Mouse (Mus musculus) cerebellum, postnatal 25 days (tissue): ENCODE data around the gene Ptx4.

Experiments
- DNase-seq, 2 experiments: peaks; one replicate each; pipeline ENCODE4 v3.0.0; 2021; ENCODE audit warnings: mixed read lengths in 2 of 2

Gene Ptx4

DNA sequence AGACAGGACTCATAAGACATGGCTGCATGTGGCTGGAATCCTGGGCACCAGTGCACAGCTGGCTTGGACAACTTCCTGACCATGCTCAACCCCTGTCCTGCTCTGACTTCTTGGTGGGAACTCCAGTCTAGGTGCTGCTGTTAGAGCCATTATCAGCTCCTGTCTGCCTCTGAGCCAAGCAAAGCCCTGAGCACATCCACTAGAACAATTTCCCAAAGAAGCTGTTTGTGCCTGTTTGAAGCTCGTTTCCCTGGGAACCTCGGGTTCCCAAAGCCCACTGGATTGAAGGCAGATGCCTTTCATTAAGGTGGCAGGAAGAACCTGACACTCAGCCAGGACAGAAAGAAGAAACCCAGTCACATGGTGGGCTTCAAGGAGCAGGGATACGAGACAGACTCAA, at the start of gene Ptx4:
Ptx4 (plus strand) TSS at position 355 of the 400 bp plus-strand sequence.
- DNase-seq: no peak

DNA sequence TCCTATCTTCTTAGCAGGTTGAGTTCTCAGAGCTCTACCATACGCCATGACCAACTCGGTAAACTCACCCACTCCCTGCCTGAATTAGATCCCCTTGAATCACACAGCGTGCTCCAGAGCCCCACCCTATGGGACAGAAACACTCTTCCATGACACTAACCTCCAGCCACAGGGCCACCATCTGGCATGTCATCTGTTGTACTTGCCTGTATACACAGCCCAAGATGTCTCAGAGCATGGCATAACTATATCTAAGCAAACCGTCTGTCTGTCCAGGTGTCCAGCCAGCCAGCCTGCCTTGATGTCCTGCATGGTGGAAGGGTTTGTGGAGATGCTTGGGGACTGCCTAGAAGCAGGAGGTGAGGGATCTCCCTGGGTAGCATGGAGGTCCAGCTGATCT, 43.7 kb upstream of the Ptx4 start:
- peak; percentile 51 to 68 for DNase-seq

DNA sequence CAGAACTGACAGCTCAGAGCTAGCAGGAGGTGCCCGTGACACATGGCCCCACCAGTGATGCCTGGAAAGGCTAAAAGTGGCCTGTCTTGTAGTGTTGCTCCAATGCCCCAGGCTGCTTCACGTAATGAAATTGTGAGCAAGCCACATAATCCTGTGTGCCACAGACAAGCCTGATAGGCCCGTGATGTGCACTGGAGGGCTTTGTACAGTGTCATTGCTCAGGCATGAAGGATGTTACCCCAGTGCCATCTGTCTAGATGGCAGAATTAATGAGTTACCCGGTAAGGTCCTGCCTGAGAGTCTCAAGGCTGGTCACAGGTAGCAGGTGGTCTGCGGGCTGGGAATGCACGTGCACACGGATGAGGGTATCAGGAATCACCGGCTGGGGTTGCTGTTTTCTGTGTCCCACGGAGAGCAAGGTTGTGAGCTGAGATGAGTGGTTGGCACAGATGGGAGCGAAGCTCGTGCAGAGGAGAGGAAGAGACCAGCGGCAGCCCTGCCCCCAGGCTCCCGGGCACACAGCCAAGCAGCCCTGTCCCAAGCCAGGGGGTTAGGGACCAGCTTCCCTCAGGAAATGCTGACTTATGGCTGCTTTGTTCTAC, 42.7 kb upstream of the Ptx4 start:
- peak; percentile 77 to 84 for DNase-seq

DNA sequence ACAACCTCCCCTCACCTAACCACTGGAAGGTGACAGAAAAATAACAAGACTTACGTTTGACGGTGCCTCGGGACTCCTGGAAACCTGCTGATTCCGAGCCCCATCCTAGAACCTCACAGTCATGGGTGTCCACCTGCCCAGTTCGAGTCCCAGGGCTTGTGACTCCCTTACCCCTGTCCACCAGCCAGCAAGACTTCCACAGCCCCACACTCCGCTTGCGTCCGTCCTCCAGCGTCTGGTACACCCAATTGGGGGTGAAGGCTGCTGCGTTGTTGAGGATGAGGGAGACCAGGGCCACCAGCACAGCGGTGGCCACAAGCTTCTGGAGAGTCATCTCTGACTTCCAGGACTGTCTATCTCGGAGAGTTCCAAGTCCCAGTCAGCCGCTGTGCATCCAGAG, 40.4 kb upstream of the Ptx4 start:
- DNase-seq: no peak

DNA sequence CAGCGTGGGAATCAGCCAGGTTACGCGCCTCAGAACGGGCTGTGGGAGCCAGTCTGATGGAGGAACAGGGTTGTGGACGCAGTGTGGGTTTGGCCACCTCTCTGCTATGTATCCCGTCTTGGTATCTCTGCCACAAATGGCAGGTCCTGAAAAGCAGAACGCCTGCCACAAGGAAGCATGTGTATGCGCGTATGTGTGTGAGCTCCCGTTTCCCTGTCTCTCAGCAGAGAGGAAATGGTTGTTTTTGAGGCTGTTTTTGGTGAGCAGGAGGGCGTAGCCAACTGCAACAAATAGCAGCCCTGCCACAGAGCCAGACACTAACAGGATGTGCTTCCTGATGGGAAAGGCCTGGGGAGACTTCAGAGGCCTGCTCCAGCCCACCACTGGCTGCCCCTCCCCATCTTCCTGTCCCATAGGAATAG, 39.6 kb upstream of the Ptx4 start:
- DNase-seq: no peak

DNA sequence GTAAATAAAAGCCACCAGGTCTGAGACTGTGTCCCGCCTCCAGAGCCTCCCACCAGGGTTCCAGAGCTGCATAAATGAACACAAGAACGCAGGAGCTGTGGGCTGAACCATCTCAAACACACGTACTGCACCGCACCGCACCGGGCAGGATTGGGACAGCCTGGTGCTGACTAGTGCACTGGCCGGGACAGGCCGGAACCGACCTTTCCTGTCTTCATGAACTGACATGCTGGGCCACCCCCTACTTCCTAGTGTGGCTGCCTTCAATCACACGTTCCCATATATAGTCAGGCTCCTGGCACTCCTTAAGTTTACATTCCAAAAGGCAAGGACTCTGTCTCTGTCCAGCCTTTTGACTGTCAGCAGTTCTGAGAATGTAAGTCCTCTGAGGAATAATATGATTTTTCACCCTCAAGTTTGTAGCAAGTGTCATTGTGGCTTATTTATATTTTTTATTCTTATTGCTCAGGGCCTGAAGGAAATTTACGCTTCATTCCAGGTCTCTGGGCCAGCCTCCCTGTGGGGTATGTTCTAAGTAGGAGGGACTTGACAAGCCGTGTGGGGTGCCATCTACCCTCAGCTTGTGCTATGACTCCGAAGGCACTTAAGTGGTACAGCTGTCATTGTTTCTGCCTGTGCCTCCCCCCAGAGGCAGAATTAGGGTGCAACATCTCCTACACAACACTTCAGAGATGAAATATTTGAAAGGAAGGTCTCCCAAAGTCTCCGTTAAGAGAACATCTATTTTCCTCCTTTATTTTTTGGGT, 38.3 kb upstream of the Ptx4 start:
- DNase-seq: no peak

DNA sequence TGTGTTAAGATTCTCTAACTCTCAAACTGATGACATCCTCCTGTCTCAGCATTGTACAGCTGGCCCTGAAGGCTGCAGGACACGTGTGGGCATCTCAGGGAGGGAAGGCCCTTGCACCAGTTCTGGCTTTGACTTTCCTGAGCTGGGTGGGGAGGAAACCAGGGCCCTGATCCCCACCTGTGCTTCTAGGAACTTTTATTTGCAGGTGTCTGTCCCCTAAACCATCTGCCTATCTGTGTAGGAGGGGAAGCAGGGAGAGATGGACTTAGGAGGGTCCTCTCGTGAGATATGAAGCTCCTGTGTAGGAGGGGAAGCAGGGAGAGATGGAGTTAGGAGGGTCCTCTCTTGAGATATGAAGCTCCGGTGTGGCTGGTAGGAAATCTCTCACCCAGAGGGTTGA, 37.7 kb upstream of the Ptx4 start:
- no peak for DNase-seq

DNA sequence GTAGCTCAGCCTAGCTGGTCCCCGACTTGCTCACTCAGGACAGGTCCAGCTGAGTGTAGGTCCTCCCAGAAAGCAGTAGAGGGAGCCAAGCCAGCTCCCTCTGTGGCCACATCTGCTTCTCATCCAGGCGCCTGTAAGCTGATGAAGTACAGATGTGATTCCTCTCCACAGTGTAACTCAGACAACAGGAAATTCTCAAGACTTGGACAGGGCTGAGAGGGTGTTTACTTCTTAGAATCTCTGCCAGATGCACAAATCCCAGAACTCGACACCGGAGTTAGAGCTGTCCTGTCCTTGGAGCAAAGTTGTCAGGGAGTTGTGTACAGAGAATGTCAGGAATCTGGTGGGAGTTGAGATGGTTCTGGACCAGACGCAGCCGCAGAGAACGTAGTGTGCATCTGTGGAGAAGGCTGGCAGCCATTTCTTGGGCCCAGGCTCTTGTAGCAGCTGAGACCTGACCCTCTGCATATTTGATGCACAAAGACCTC, 37.1 kb upstream of the Ptx4 start, which contains the start of gene Tmem204:
Tmem204 (minus strand) TSS at position 148 of the 488 bp plus-strand sequence.
- DNase-seq: no peak

DNA sequence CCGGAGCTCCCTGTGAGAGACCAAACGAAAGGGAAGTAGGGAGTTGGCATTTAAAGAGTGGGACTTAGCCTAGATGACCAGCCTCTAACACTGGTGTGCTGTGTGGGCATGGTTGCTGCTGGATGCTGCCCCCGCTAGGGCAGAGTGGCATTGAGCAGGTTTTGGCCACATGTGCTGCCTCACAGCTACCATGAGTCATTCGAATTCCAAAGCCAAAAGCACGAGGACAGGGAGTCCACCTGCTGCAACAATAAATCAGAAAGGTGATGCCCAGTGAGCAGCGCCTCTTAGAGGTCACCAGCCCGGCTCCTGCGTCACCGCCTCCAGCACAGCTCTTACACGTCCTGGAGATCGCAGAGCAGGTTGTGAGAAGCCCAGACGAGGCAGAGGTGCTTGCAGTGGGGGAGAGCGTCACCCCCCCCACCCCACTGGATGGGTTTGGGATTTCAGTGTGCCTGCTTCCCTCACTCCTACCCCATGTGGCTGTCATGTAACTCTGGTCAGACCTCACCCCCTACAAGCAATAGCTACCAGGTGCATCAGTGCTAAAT, 35.6 kb upstream of the Ptx4 start:
- DNase-seq: no peak

DNA sequence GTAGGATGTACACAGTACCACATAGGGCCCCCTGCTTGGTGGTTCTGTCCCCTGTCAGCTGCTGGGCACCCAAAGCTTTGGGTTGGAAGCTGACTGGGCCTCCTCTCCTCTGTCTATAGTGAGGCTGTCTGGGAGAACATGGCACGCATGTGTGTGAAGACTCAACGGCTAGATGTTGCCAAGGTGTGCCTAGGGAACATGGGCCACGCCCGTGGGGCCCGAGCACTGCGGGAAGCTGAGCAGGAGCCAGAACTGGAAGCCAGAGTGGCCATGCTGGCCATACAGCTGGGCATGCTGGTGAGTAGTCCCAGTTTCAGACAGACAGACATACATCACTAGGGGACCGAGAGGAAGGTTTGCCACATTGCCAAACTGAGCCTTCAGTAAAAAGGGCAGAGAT, 33.8 kb upstream of the Ptx4 start:
- DNase-seq: no peak

DNA sequence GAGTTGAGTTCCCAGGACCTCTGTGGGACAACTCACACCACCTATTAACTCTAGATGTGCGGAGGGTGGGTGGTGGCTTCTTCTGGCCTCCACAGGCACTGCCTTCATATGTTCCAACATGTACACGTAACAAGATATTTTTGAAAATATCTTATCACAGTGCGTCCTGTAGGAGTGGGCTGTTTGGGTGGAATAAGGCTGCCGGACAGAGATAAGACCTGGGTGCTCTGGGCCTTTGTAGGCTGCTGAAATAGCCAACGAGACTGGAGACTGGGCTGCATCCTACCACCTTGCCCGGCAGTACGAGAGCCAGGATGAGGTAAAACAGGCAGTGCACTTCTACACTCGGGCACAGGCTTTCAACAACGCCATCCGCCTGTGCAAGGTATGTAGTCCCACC, 31.4 kb upstream of the Ptx4 start:
- no peak for DNase-seq

DNA sequence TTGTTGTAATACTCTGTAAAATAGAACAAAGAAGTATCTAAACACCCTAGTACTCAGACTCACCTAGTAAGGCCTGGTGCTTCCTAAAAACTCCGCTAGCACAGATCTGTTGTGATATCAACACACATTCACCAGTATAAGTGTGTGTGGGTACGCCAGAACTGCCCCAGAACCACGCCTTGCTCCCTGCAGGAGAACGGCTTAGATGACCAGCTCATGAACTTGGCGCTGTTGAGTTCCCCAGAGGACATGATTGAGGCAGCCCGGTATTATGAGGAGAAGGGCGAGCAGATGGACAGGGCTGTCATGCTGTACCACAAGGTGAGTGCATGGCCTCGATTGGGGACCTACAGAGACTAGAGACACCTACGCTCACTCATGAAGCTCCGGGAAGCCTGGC, 30.1 kb upstream of the Ptx4 start:
- DNase-seq: no peak

DNA sequence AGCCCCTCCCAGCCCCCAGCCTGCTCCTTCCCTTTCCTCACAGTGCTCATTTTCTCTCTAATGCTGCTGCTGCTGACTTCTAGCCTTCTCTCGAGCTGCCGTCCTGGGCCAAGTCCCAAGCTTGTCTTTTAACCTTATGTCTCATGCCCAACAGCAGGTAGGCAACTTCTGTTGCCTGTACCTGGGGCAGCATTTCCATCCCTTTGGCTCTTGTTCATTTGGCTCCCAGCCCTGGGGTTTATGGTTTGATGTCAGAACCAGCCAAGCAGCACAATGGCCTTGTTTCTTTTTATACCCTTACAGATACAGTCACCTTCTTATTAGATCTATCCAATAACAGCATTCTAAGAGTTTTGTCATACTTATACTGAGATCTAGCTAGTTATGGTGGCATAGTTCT, 24.3 kb upstream of the Ptx4 start:
- peak; percentile 53 to 70 for DNase-seq

DNA sequence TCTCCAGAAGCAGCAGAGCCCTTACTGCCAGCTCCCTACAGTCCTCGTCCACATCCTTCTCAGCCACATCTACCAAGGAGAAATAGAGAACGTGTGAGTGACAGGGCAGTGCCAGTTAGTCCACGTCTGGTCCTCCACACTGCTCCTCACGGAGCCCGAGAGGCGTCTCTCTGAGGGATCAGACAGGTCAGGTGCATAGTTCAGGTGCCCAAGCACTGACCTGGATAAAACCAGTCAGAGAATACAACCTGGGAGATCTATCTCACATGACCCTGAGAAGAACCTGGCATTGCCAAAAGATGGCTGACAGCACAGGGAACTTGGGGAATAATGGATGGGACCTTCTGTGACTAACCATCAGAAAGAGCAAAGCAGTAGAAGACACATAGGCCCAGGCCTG, 20.5 kb upstream of the Ptx4 start:
- DNase-seq: no peak

DNA sequence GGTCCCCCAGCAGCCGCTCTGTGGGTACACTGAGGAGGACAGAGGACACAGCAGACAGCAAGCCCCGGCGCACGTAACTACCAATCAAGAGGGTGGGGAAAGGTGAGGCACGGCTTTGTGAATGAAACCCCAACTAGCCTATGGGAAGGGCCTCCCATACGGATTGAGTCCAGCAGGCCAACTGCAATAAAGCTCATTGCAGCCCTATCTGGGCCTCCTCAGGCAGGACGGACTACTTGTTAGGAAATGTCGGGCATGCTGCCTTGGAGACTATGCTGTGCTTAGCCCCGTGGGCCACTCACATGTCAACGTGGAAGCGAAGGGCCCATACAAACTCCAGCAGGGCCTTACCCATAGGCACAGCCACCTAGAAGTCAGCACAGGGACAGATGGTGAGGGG, 19.2 kb upstream of the Ptx4 start:
- DNase-seq: no peak

DNA sequence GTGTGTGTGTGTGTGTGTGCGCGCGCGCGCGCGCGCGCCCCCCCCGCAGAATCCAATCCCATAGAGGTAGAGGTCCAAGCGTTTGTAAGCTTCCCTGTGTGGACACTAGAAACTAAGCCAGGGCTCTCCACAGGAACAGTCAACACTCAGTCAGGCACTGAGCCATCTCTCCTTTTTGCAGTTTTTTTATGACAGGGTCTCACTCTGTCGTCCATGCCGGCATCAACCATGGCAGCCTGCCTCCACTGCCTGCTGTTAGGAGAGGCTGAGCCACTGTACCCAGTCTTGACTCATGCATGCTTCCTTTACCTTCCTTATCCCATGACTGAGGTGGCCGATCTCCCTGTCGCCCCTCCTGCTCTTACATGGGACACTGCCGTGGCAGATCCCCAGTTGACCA, 12.8 kb upstream of the Ptx4 start:
- DNase-seq: peak; percentile 38 to 61

DNA sequence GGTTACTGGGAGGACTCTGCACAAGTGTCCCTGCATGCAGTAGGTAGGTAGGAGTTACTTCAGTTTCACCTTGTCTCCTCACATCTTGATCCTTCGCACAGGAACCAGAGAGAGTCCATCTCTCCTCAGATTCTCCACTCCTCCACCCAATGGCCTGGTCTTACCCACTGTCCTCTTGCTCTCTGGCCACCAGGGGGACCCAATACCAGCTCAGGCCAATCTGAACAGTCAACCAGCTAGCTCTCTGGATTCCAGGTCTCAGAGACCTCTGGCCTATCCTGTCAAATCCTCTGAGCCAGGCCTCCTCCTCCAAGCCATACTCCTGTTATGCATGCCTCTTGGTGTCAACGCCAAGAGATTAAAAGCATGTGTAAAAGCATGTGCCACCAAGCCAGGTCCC, 11.0 kb upstream of the Ptx4 start:
- DNase-seq: peak; percentile 57 to 73

DNA sequence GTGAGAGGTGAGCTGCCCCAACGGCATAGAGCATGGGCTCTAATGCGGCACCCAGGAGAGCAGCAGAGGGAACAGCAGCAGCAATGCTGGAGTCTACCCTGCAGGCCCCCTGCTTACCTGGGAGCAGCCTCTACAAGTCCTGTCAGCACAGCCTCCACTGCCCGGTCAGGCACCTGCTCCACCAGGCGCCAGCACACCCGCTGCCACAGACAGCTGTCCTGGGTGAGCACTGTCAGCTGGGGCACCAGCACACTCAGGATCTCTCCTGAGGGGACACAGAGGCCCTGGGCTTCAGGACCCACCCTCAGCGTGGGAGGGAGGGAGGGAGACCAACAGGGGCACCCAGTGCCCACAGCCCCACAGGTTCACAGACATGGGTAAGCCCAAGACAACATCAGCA, 10.0 kb upstream of the Ptx4 start:
- no peak for DNase-seq

DNA sequence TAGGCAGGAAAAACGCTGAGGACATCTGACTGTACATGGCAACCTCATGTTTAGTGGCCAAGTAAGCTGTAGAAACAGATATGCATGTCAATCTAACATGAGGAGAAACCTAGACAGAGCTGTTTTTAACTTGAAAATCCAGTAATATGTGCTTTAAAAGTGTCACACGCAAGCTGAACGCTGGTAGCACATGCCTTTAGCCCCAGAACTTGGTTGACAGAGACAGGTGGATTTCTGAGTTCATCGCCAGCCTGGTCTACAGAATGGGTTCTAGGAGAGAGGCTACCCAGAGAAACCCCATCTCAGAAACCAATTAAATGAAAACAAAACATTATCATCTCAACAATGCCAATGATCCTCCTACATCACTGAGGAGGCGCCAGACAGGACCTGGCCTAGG, 9.3 kb upstream of the Ptx4 start:
- no peak for DNase-seq

DNA sequence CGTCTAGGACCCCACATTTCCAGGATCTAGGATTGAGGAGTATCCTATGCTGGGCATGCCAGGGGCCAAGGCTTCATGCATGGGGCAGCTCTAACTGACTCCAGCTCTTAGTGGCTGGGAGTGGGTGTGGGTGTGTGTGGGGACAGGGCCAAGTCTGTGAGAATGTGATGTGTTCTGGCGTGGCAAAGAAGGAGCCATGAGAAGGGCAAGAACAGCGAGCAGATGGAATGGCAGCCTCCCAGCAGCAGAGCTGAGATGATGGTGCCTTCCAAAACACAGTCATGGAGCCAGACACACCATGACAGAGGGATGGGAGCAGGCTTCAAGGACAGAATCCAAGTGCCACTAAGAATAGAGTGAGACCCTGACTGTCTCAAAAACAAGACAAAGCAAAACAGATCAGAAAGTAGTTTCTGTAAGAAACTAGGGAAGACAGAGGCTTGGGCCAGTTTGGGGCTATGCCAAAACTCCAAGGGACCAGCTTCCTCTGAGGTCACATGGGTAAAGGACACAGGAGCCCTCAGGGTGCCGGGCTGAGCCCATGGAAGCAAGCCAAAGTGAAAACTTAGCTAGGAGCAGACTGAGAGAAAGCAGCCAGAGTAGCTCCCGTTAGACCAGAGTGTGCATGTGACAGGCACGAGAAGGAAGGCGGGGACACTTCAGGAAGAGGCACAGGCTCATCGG, 8.7 kb upstream of the Ptx4 start:
- DNase-seq: peak; percentile 84 to 87

DNA sequence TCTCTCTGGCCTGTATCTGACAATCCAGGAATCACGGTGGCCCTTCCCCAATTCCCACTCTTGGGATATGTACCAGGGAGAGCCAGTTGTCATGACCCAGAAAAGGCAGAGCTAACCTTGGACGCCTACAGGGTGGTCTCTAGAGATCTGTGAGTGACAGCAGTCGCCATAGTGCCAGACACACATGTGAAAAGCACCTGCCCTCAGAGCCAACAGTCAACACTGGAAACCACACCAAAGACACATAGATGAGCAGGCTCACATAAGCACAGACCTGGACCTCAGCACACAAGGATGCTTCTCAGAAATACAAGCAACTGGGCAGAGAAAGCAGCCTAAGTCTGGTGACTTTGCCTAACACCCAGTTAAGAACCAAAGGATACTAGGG, 8.1 kb upstream of the Ptx4 start:
- no peak for DNase-seq

DNA sequence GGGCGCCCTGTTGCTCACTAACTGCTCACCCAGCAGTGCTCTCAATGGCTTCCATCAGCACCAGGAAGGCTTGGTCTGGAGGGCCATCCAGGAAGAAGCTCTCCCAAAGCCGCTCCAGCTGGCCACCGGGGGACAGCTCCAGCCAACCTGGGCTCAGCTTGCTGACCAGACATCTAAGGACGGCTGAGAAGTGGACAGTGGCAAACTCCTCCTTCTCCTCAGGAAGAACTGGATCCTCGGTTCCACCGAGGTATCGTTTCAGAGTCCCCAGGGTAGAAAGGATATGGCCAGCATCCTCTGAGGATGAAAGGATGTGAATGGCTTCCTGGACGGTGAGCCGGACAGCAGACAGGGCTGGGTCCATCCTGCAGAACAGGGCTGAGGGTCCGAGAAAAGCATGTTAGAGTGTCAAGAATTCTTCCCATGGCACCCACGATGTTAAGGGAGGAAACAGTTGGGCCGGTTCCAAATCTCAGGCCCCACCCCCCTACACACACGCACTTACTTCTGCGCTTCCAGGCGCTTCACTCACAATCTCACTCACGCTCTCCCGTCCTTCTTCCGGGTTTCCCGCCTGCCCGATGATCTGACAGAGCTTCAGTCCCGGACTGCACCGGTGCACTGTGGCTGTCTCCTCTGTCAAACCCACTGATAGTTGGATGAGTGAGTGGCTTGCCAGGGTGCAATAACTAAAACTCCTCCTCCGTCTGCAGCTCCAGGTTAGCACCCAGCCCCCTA, 5.5 kb upstream of the Ptx4 start:
- peak in 1 of 2 experiments; percentile 52 for DNase-seq
